Mouse (Mus musculus): ENCODE measurements around the gene Tjap1.

GRCm38 (mm10) chr17:46313135-46313715, 30.4 kb upstream of the Tjap1 start:
- TF ChIP-seq CTCF (IDR thresholded peaks at IDR 0.05; ENCODE audit: extremely low read depth, insufficient read length, insufficient replicate concordance, low read depth, low read length) (no peak), POLR2A (IDR thresholded peaks at IDR 0.05; ENCODE audit: low read depth, low read length) (no peak)

Measured in small intestine, adult 2 months (tissue).